Mouse (Mus musculus) heart, embryonic 14.5 days (tissue): ENCODE data around the gene Il1r1. TPM values are rescaled to one million over a fixed set of nuclear protein-coding genes. Genes with fewer than 3 reads are reported as not detected.

ENCODE experiments used
- ATAC-seq: fragments of 200-750 bp; cut with Nextera tagmentation; 2 replicates; pipeline ENCODE4 v1.8.0; 2017; ENCODE audit warnings: low read depth, moderate TSS enrichment; ENCODE audit not compliant: insufficient number of reproducible peaks, insufficient read depth, low FRiP score
- H3K27ac ChIP-seq, 2 experiments: fragments of 200-500 bp in 1 of 2; fragments of 300-500 bp in 1 of 2; sonication (generic) in 1 of 2; replicated peaks in 1 of 2; 2 replicates each; pipeline ENCODE4 v1.5.1; 2012 to 2014; ENCODE audit warnings: low read depth in 2 of 2, low read length in 2 of 2, control low read depth in 1 of 2, mild to moderate bottlenecking in 1 of 2, mixed read lengths in 1 of 2; ENCODE audit not compliant: control insufficient read depth in 1 of 2, insufficient read depth in 1 of 2
- H3K27me3 ChIP-seq: fragments of 300-500 bp; sonication (generic); 2 replicates; pipeline ENCODE4 v1.6.1; 2014; ENCODE audit warnings: mild to moderate bottlenecking, low read length, control low read depth; ENCODE audit not compliant: control insufficient read depth, insufficient read depth
- H3K36me3 ChIP-seq: fragments of 300-500 bp; sonication (generic); 2 replicates; pipeline ENCODE4 v1.6.1; 2014; ENCODE audit warnings: mild to moderate bottlenecking, control low read depth, low read length, mixed read lengths; ENCODE audit not compliant: control insufficient read depth, insufficient read depth
- H3K4me1 ChIP-seq, 2 experiments: fragments of 200-500 bp in 1 of 2; fragments of 300-500 bp in 1 of 2; sonication (generic) in 1 of 2; 2 replicates each; pipeline ENCODE4 v1.6.1; 2012 to 2014; ENCODE audit warnings: low read length in 2 of 2, control low read depth in 1 of 2, mixed read lengths in 1 of 2; ENCODE audit not compliant: control insufficient read depth in 2 of 2, insufficient read depth in 2 of 2
- H3K4me2 ChIP-seq: fragments of 300-500 bp; sonication (generic); 2 replicates; pipeline ENCODE4 v1.6.1; 2014; ENCODE audit warnings: mild to moderate bottlenecking, low read length
- H3K4me3 ChIP-seq, 2 experiments: fragments of 200-500 bp in 1 of 2; fragments of 300-500 bp in 1 of 2; sonication (generic) in 1 of 2; 2 replicates each; pipeline ENCODE4 v1.5.1; 2012 to 2014; ENCODE audit warnings: low read length in 2 of 2, mild to moderate bottlenecking in 2 of 2, control low read depth in 1 of 2, low read depth in 1 of 2, moderate library complexity in 1 of 2; ENCODE audit not compliant: control insufficient read depth in 1 of 2, insufficient read depth in 1 of 2
- H3K9ac ChIP-seq: fragments of 300-500 bp; sonication (generic); 2 replicates; pipeline ENCODE4 v1.6.1; 2014; ENCODE audit warnings: mild to moderate bottlenecking, low read length
- H3K9me3 ChIP-seq: fragments of 300-500 bp; sonication (generic); 2 replicates; pipeline ENCODE4 v1.6.1; 2016; ENCODE audit warnings: low read length, control low read depth; ENCODE audit not compliant: control insufficient read depth
- WGBS: fragments of 180-500 bp; shearing (Covaris S2); extraction: QIAGEN DNeasy Blood & Tissue Kit; methylation state at CpG from one replicate; pipeline ENCODE4 v1.1.7; 2014; 5-methylcytosine and 5-hydroxymethylcytosine counted together
- polyA plus RNA-seq: library from polyadenylated mRNA; unstranded; fragments of >200 nt; fragmentation: Nextera tagmentation; extraction: Ambion mirVana; gene quantifications from 2 replicates; pipeline ENCODE4 v1.2.1, GENCODE M21; 2014

Gene Il1r1
- polyA plus RNA-seq, 1 experiment from 2014 or later, result 8.4 TPM

- Histone ChIP-seq H3K4me1 (no peaks in the 10 kb centered on the region), H3K4me2 (no peak overlapping the region), H3K27ac (no peak overlapping the region), H3K27me3 (no peaks in the 10 kb centered on the region), H3K9ac (no peak overlapping the region), H3K36me3 (no peaks in the 10 kb centered on the region), H3K4me3 (no peak overlapping the region), H3K9me3 (no peaks in the 10 kb centered on the region)
- WGBS, result 54% methylated on average over 3 of the region's 3 CpGs
- no peak for ATAC-seq
These were observed 29.6 kb downstream of the Il1r1 start for GRCm38 (mm10) chr1:40254347-40255057.

DNA sequence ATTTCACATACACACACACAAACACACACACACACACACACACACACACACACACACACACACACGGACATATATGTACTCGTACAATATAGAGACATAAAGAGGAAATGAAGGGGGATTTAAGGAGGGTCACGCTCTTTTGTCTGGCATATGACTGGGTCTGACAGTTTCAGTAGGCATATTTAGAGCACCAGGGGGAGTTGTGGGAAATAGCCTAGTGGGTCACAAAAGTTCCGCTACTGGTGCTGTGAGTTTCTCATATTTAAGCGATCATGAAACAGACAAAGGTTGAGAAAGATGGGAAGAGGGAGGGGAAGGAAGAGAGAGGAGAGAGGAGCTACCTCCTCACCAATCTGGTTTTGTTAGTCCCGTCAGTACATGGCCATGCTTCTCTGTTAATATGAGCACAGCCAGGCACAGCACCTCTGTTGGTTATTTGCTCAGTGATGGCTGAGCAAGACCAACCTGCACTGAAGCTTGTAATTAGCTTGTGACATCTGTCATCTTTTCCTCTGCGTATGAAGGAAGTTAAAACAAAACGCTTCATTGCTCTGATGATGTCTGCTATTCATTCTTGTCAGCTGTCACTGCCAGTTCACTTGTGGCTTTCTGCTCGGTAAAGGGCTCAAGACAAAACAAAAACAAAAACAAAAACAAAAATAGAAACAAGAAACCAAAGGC lies 37.7 kb downstream of the Il1r1 start:
- 80% methylated on average over 9 of the region's 9 CpGs for WGBS
- no peak for ATAC-seq
- H3K9me3 ChIP-seq, result no peaks in the 10 kb centered on the region
- H3K9ac ChIP-seq, result no peak overlapping the region
- H3K4me1 ChIP-seq, result peaks cover 5 to 14% of the 10 kb centered on the region in 2 experiments
- H3K4me2 ChIP-seq, result no peak overlapping the region
- H3K27me3 ChIP-seq, result no peaks in the 10 kb centered on the region
- H3K27ac ChIP-seq, result no peak overlapping the region
- no peaks in the 10 kb centered on the region for H3K36me3 ChIP-seq
- no peak overlapping the region for H3K4me3 ChIP-seq

DNA sequence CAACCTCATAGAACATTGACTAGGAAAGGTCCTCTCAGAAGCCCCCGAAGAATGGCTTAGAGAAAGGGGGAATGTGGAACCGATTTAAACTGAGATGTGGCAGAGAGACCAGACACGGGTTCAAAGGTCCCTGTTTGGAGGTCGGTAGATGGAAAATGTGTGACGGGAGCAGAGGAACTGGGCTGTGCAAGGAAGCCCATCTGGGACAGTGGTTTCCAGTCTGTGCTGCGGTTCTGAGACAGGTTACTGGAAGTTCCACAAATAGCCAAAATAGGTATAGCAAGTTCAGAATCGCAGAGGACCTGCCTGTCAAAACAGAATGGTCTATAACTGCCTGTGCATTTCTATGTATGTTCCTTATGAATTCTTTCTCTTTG lies 38.2 kb downstream of the Il1r1 start:
- no peaks in the 10 kb centered on the region for H3K27me3 ChIP-seq
- H3K9ac ChIP-seq, result no peak overlapping the region
- H3K4me3 ChIP-seq, result no peak overlapping the region
- H3K36me3 ChIP-seq, result no peaks in the 10 kb centered on the region
- ATAC-seq, result no peak
- 74% methylated on average over 7 of the region's 7 CpGs for WGBS
- H3K27ac ChIP-seq, result no peak overlapping the region
- no peak overlapping the region for H3K4me2 ChIP-seq
- no peaks in the 10 kb centered on the region for H3K9me3 ChIP-seq
- H3K4me1 ChIP-seq, result peaks cover 5 to 14% of the 10 kb centered on the region in 2 experiments

- Histone ChIP-seq H3K36me3 (no peaks in the 10 kb centered on the region), H3K27me3 (no peaks in the 10 kb centered on the region), H3K27ac (no peak overlapping the region), H3K4me1 (peaks cover 5 to 17% of the 10 kb centered on the region in 2 experiments), H3K4me3 (no peak overlapping the region), H3K9me3 (no peaks in the 10 kb centered on the region), H3K4me2 (no peak overlapping the region), H3K9ac (no peak overlapping the region)
- ATAC-seq, result no peak
- 84% methylated on average over 8 of the region's 8 CpGs for WGBS
These were observed 38.8 kb downstream of the Il1r1 start for GRCm38 (mm10) chr1:40263679-40264078.

- H3K36me3 ChIP-seq, result no peaks in the 10 kb centered on the region
- peaks cover 5 to 17% of the 10 kb centered on the region in 2 experiments for H3K4me1 ChIP-seq
- H3K27ac ChIP-seq, result no peak overlapping the region
- H3K4me3 ChIP-seq, result no peak overlapping the region
- H3K4me2 ChIP-seq, result no peak overlapping the region
- H3K9me3 ChIP-seq, result no peaks in the 10 kb centered on the region
- ATAC-seq, result no peak
- WGBS, result 68% methylated on average over 6 of the region's 6 CpGs
- no peaks in the 10 kb centered on the region for H3K27me3 ChIP-seq
- no peak overlapping the region for H3K9ac ChIP-seq
These were observed 40.5 kb downstream of the Il1r1 start for GRCm38 (mm10) chr1:40265301-40265835.

DNA sequence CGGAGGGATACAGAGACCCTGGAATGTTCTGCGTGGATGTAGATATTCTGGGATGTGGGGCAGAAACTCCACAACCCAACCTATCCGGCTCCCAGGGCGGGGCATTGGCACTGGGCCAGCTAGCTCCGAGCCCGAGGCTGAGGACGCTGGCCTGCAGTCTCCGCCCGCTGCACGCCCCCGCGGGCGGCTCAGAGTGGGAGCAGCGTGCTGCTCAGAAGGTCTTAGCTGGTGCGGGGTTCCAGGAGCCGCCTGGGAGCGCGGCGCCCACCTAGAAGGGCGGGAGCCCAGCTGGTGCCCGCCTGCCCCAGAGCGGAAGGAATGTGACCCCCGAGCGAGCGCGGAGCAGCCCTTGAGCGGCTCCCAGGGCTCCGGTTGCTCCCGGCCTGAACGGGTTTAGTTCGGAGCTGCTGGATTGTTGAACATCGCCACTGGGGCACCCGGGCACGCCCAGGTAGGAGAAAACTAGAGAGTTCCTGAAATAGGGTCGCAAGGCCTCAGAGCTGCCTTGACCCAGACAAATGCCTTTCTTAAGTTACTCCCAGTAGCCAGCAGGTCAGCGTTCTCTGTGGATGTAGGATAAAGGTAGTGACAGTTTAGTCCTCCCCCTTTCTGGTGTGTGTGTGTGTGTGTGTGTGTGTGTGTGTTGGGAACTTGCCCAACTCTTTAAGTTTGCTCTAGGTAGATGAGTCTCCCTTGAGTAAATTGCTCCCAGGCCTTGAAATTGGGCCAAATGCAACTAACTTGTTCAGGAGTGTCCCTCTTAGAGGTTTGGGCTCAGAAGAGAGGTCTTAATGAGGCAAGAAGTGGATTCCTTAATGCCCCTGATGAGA lies 41.8 kb downstream of the Il1r1 start:
- peaks cover 5 to 17% of the 10 kb centered on the region in 2 experiments for H3K4me1 ChIP-seq
- peak overlapping the region; percentile 62 to 65 for H3K4me3 ChIP-seq
- peak overlapping the region; percentile 81 for H3K4me2 ChIP-seq
- no peaks in the 10 kb centered on the region for H3K36me3 ChIP-seq
- H3K27ac ChIP-seq, result peak overlapping the region in 1 of 2 experiments; percentile 57; a peak in 3 of 4 replicates
- H3K9me3 ChIP-seq, result no peaks in the 10 kb centered on the region
- peak overlapping the region; percentile 79 for H3K9ac ChIP-seq
- under 1% methylated on average over 36 of the region's 36 CpGs for WGBS
- H3K27me3 ChIP-seq, result no peaks in the 10 kb centered on the region
- ATAC-seq, result peak; percentile 73

- Histone ChIP-seq H3K4me1 (peaks cover 5 to 17% of the 10 kb centered on the region in 2 experiments), H3K36me3 (no peaks in the 10 kb centered on the region), H3K9me3 (no peaks in the 10 kb centered on the region), H3K27ac (no peak overlapping the region), H3K27me3 (no peaks in the 10 kb centered on the region), H3K4me3 (no peak overlapping the region), H3K4me2 (peak overlapping the region; percentile 81; the same call in 1 of the 2 replicates), H3K9ac (no peak overlapping the region)
- WGBS, result 90% methylated on average over 6 of the region's 6 CpGs
- no peak for ATAC-seq
These were observed 43.0 kb downstream of the Il1r1 start for GRCm38 (mm10) chr1:40267846-40268245.
